Mouse (Mus musculus) thymus, postnatal 14 days (tissue): ENCODE data around the gene Nfs1.
"Not testable (repeated sequence)": the region's sequence is repeated elsewhere in the genome, so short reads cannot be mapped to it uniquely, and the experiment has no call there.

ENCODE experiments used
- DNase-seq: peaks from one replicate; pipeline ENCODE4 v3.0.0; 2021

Nfs1 gene

DNA sequence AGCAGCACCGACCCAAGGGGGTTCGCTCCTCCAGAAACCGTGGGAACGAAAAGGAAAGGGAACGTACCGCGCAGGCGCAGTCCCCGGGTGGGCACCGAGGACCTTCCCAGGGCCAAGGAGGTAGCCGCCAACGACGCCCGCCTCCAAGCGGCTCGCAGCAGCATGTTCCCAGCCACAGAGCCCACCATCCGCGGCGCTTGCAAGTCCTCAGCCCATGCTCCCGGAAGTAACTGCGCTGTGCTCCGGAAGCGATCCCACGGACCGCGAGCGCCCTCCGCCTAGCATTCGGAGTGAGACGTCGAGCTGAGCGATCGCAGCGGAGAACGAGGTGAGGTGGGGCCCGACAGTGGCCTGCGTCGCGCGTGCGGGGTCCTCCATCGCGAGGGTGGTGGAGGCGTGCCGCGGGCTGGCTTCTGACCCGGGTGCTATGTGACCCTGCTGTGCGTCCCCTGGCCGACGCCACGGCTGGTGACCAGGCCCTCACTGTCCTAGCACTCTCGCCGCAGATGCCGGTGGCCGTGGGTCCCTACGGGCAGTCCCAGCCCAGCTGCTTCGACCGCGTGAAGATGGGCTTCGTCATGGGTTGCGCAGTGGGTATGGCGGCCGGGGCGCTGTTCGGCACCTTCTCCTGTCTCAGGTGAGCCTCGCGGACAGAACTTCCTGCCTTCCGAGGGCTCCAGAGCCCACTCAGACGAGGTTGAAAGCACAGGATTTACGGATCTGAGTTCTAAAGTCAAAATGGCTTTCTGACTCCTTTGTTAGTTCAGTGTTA lies at the start of gene Nfs1, which contains the start of gene Romo1:
Nfs1 (minus strand) TSS at position 234 of the 772 bp plus-strand sequence.
Romo1 (plus strand) TSS at position 87 of the 772 bp plus-strand sequence.
- peak; percentile 96 for DNase-seq

DNA sequence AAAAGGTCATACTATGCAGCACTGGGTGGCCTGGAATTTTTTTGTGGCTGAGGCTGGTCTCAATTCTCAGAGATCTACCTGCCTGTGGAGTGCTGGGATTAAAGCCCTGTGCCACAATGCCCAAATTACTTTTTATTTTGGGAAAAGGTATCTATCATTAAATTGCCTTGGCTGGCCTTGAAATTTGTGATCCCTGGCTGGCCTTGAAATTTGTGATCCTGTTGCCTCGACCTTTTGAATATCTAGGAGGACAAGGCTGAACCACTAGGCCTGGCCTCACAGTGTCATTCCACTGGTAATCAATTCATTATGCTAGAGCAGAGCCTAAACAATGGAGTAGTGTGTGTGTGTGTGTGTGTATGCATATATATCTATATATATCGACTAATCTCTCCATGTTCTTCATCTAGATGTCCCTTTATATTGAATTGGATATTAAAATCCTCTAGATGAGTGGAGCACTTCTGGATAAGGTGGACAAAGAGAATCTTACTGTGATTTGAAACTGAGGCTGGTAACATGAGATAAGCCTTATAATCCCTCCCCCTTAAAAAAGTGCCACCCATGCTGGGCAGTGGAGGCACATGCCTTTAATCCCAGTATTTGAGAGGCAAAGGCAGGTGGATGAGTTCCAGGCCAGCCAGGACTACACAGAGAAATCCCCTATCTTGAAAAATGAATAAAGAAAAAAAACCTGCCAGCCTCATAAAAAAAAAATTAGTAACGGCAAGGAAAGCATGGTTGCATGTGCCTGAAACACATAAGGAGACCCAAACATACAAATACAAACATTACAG lies 49.3 kb upstream of the Nfs1 start:
- DNase-seq: no peak

DNA sequence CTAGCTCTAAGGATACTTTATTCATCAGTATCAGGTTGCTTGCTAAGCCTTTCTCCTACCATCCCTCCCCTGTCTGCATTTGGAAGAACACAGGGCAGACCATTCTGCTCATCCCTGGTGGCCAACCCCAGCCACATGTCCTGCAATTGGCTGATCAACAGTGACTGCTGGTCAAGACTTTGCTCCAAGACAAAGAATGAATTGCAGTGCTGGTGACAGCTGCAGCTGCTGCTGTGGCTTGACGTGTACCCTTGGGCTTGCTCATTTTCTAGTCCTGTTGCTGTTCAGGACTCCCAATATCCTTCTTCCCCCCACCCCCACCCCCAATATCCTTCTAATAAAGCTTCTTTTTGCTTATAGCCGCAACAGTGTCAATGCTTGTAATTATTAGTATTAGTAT lies 48.1 kb upstream of the Nfs1 start:
- no peak for DNase-seq

DNA sequence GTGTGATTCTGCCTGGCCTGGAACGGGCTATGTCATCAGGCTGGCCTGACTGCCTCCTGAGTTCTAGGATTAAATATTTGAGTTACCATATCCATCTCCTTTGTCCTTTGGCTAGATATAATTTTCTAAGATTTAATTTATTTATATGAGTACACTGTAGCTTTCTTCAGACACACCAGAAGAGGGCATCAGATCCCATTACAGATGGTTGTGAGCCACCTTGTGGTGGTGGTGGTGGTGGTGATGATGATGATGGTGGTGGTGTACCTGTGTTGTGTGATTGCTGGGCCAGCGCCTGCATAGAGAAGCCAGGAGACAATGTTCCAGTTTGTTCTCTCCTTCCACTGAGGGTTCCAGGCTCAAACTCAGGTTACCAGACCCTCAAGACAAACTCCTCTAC lies 47.6 kb upstream of the Nfs1 start:
- DNase-seq: no peak

DNA sequence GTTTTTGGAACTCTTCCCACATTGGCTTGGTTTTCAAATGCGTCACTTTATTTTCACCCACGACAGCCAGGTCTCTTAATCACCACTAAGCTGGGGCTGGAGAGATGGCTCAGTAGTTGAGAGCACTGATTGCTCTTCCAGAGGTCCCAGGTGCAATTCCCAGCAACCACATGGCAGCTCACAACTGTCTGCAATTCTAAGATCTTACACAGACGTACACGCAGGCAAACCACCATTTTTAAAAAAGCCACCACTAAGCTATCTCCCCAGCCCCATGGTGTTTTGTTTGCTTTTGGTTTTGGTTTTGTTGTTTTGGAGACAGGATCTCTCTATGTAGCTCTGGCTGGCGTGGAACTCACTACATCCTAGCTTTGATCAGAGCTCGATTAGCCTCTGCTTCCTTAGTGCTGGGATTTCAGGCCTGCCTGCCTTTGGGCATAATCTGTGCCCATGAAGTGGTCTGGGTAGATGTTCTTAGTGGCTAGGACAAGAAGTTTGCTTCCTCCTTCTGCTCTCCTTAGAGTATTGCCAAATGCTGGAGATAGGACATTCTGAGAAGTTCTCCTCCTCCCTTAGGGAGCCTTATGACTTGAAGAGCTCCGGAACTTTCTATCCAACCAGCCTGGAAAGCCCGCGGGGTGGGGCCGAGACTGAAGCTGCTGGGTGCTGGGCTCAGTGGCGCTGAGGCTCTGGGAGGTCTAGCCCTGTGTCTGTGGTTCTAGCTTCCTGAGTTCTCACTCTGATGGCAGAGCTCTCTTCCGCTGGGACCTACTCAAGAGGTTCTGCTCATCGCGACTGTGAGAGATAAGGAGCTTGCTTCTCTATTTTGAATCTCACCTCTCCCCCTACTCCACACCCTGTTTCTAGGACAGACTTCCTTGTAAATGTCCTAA lies 46.3 kb upstream of the Nfs1 start:
- peak; percentile 78 for DNase-seq

DNA sequence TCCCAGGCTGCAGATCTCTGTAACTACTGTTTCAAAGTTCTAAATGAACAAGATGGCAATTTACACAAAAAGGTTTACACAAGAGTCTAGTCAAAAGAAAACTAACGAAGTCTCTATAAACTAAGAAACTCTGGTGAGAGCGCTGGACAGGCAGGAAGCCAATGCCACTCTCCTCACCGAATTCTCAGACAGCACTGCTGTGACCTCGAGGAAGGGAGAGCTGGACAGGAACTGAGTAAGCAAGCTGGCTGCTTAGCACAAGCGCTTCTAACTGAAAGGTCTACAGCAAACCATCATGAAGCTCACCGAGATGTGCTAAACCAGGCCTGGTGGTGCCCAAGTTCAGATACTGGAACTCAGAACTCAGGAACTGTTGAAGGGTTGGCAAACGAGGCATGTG lies 45.3 kb upstream of the Nfs1 start:
- not testable (repeated sequence) for DNase-seq

DNA sequence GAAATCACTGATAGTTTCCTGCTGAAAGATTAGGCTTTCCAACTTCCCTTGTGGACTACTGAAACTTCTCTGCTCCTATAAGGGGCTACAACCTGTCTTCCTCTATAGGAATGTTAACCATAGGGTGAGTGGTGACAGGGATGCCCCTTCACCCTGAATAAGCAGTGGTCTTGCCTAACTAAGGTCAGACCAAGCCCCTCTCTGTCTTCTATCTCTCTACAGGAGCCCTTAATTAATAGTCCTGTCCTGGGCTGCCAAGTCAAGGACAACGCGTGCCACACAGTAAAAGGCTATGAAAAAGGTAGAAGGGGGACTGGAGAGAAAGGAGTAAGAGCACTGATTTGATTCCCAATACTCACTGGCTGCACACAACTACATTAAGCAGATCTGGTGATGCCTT lies 37.6 kb upstream of the Nfs1 start:
- DNase-seq: no peak

DNA sequence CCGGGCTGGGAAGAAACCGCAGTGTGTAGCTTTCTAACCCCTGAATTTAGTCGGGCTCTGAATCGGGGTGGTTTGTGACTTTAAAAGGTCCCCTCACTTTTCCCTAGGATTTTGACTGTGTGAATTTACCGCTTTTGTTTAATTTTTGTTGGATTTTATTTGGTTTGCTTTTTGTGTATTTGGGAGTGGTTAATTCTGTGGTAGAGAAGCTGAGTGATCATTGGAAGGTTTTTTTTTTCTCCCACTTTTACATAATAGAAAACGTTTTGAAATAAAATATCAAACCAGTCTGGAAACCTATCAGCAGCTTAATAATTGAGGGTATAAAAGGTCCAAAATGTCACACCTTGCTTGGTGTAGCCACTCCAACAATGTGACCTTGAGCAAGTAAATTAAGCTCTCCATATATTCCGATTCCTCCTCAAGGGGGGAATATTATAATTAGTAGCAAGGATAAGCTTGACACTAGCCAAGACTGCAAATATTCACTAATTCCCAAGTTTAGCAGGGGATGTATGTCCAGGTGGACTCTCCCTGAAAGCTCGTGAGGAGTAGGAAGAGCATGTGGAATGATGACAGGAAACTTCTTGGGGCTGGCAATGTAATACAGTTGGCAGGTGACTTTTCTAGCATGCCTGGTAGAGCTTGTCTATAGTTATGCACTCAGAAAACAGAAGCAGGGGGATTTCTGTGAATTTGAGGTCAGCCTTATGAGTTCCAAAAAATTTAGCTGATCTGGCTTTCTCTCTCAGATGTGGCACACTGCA lies 37.0 kb upstream of the Nfs1 start:
- no peak for DNase-seq

DNA sequence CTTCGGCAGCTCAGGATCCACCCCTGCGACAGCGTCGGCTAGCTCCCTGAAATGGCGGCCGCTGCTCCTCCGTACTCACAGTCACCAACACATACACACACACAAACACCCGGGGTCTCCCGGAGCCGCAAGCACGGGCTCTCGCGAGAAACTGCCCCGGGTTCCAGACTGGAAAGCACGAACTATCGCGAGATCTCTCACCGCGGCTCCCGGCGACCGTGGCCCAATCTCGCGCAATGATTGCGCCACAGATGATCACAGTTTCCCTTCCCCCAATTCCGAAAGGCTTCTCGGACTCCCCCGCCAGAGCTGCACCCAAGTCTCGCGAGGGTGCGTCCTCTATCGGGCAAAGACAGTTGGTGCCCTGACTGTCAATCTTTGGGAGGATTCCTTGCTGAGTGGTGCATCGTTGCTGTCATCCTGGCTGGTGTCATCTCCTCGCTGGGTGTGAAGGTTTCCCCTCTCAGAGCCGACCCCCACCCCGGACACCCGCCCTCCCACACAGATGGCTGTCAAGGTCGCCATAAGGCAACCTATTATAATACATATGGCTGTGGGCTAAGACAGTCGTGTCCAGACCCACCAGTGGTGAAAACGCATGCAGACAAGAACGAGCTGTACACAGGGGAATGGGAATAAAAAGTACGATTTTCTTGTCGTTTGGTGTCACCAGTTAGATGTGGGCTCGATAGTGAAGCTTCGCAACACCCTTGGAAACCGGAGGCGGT lies 36.3 kb upstream of the Nfs1 start, which contains the start of gene Rbm39:
Rbm39 (minus strand) TSS at position 145 of the 728 bp plus-strand sequence.
- DNase-seq: peak; percentile 100

DNA sequence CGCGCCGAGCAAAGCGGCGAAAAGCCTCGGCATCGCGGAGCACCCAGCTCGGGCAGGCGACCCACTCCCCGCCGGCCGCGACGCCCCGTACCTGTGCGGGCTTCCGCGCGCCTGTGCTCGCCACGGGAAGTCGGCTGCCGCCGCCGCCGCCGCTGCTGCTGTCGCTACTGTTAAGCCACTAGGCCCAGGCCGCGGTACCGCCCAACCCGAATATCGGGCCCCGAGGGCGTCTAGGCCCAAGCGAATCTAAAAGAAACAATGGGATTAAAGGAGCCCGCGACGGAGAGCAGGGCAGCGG lies 35.8 kb upstream of the Nfs1 start:
- DNase-seq: no peak

DNA sequence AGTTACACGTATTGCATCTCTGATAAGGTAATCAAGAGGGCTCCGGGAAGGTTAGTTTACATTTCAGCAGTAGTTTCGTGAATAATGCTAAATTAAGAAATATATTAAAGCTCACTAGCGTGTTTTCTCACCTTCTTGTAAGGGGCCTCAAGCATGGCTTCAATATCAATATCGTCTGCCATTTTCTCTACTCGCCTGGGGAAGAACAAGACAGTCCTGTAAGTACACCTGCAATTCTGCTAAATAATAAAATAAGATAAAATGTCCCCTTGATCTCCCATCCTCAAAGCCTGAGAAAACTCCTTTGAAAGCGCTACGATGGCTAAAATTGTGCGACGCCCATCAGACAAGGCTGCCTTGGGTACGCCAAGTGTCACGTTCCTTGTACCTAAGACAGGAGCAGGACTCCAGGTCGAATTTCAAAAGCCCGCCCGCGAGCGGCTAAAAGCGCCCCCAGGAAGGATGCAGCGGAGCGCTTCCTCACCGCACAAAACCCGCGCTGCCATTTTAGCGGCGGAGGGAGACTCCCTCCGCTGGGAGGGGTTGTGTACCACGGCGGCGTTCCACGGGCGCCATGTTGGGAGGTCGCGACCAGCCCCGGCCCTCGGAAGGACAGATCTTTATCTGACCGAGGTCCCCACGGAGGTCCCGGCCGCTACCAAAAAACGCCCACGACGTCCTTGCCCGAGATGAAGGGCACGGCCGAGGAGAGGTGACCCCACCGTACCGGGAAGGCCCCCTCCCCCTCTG lies 35.2 kb upstream of the Nfs1 start:
- DNase-seq: peak; percentile 91

DNA sequence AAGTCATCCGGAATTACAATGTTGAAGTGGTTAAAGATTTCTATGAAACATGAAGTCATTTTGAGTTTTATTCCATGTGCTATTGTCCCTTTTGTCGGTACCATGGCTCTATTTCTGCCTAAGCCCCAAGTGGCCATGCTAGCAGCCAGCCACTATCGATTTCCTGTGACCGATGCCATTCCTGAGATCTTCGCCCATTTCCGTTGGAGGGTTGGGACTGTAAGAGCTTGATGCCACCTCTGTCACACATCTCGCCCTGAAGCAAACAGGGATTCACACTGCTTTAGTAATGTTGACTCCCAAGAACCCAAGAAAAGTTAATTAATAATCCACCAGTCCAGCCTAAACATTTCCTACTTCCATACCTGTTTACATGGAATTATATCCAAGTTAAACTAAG lies 33.7 kb upstream of the Nfs1 start:
- no peak for DNase-seq

DNA sequence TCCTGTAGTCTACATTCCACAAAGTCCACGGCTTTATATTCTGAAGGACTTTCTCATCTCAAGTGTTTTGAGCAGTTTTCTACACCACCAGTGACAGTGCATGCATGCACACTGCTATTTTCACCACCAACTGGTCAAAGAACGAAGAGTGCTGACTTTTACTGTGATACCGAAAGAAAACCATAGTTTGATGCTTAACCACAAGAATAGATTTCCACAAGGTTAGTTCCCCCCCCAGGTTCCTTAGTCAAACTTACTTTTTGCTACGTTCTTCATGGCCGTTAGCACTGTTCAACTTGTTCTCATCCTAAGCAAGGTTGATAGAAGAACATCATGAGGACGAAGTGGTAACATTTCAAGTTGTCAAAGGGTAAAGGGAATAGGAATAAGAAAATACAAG lies 33.1 kb upstream of the Nfs1 start:
- DNase-seq: no peak

DNA sequence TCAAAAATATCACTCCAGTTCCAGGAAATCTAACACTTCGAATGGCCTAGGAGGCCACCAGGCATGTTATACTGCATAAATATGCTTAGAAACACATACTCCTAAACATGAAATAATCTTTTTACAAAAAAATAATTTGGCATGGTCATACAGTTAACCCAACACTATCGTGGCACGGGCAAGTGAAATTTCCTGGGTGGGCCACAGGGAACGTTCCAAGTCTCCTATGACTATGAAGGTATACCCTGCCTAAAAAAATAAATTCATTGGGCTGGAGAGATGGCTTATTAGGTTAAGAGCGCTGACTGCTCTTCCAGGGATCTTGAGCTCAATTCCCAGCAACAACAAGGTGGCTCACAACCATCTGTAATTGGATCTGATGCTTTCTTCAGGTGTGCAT lies 22.6 kb upstream of the Nfs1 start:
- no peak for DNase-seq

DNA sequence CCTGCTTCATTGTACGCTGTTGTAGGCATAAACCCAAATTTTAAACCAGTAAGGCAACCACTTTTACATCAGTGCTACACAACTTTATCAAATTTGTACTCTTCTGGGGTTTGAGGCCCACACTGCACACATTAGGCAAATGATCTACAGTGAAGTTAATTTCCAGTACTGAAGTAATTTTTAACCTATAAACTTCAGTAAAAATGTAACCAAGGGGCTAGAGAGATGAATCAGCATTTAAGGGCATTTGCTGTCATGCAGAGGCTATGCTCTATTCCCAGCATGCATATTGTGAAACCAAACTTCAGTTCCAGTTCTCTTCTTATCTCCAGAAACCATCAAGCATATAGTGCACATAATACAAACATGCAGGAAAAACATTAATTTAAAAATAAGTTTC lies 21.5 kb upstream of the Nfs1 start:
- DNase-seq: no peak

DNA sequence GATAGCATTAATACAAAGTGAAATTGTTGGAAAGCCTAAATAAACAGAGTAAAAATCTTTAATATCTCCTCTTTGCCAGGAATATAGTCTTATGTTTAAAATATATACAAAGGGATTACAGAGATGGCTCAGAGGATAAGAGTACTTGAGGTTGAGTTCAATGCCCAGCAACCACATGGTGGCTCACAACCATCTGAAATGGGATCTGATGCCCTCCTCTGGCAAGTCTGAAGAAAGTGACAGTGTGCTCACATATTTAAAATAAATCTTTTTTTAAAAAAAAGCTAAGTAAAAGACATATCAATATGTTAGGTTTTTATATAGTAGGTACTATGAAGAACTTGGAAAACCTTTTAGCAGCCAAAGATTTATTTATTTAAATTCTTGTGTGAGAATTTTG lies 7.6 kb upstream of the Nfs1 start:
- no peak for DNase-seq

DNA sequence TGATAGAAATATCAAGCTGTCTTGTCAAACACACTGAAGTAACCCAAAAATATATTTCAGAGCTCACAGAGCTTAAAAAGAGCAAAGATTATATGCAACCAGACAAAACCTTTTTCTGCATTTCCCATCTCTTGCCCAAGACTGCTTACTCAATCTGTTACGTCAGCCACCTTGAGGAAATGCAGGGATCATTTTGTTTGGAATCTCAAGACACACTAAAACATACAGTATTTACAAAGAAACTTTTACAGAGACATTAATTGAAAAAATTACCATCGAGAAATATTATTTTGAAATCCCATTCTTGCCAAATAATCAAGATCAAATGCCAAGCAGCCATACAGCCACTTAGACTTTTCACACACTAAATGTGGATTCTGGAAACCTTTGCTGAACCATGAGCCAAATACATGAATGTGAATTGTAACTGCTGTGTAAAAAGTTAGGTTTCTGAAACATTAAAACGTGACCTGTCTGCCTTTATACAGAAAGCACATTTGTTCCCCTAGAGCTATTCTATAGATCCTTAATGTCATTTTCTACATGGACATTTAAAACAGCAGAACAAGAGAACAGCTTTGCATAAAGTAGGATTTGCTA lies 3.4 kb upstream of the Nfs1 start:
- no peak for DNase-seq

DNA sequence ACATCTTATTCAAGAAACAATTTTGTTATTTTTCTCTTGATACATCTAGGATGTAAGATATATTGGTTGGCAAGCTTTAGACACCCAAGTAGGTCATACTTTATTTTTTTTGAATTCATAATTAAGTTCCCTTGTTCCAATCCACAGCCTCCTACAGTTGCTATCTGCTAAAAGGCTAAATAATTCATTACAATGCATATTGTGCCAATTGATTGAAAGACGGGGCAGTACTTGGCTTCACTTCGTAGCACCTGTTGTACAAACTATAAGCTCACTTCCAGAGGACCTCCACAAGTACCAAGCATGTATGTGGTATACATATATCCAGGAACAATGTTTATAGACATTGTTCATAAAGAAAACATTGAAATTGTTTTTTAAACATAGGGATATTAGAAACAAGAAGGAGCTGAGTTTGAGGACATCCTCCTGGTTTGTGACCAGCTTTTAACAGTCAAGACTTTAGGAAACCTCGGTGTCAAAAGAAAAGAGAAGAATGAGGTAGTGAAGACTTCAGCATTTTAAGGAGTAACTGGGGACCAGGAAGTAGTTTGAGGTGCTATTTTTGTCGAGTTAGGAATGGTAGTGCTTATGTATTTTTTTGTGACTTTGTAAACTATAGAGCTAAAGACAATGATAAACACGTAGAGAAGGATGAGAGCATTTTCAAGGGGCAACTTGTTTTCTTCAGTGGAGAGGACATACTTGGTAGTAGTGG lies 2.4 kb upstream of the Nfs1 start:
- DNase-seq: no peak

DNA sequence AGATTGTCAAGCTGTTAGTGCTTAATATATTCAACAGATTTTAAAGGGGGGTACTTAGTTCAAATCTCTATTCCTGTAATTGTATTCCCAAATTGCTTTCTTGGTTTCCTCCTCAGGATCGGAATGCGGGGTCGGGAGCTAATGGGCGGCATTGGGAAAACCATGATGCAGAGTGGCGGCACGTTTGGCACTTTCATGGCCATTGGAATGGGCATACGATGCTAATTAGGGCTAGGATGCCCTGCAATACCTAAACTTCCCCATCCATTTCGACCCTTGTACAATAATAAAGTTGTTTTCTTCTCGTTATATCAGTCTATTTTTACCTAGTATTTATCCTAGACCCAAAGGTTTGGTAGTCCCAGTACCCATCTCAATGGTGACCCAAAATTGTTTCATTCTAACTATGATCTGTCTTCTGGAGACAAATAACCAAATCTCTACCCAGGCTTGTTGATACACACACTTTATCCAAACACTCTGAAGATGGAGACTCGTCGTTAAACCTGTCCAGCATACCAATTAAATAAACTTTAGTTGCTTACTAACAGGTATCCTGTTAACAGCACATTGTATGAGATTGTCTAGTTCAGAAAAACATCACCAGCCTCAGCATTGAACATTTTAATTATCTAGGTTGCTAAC lies 1.6 kb upstream of the Nfs1 start:
- DNase-seq: no peak
